Mouse (Mus musculus): Measurements from ENCODE around the gene Gad1. TPM values are rescaled to one million over a fixed set of nuclear protein-coding genes. Genes with fewer than 3 reads are reported as not detected.

Gad1 gene
- polyA plus RNA-seq, 1 experiment from 2014 or later, result 0.12 TPM

- Histone ChIP-seq H3K27ac (ENCODE audit: low read depth, low read length) (no peak overlapping the region), H3K4me3 (ENCODE audit: low read depth, low read length) (peak overlapping the region; percentile 12; the same call in 1 of the 2 replicates), H3K4me1 (replicated peaks; ENCODE audit: control insufficient read depth, insufficient read depth, low read length) (0 out of 2 replicates have a peak, but pooled peaks cover 2% of the 10 kb centered on the region), H3K4me2 (replicated peaks; ENCODE audit: low read depth) (no peak overlapping the region; the same call in 1 of the 2 replicates), H3K36me3 (ENCODE audit: control insufficient read depth, insufficient read depth) (no peaks in the 10 kb centered on the region), H3K9me3 (ENCODE audit: control insufficient read depth) (no peaks in the 10 kb centered on the region), H3K27me3 (replicated peaks; ENCODE audit: control insufficient read depth, insufficient read depth, low read length) (peaks cover 84% of the 10 kb centered on the region), H3K9ac (ENCODE audit: low read depth, low read length) (no peak overlapping the region)
- WGBS, result 4% methylated on average over 23 of the region's 23 CpGs
- ATAC-seq, result no peak
- peak; percentile 64 for TF ChIP-seq CTCF (IDR thresholded peaks at IDR 0.05; ENCODE audit: low read depth)
Measured at GRCm38 (mm10) chr2:70567071-70567681, 14.3 kb downstream of the Gad1 start.

- no peak for TF ChIP-seq CTCF (IDR thresholded peaks at IDR 0.05; ENCODE audit: low read depth)
- no peak for ATAC-seq
- H3K27ac ChIP-seq (ENCODE audit: low read depth, low read length), result no peak overlapping the region
- peak overlapping the region; percentile 26; the same call in 1 of the 2 replicates for H3K4me3 ChIP-seq (ENCODE audit: low read depth, low read length)
- H3K4me1 ChIP-seq (replicated peaks; ENCODE audit: control insufficient read depth, insufficient read depth, low read length), result 0 out of 2 replicates have a peak, but pooled peaks cover 2% of the 10 kb centered on the region
- H3K9ac ChIP-seq (ENCODE audit: low read depth, low read length), result no peak overlapping the region
- H3K36me3 ChIP-seq (ENCODE audit: control insufficient read depth, insufficient read depth), result no peaks in the 10 kb centered on the region
- peak overlapping the region; percentile 62 for H3K4me2 ChIP-seq (replicated peaks; ENCODE audit: low read depth)
- no peaks in the 10 kb centered on the region for H3K9me3 ChIP-seq (ENCODE audit: control insufficient read depth)
- WGBS, result under 1% methylated on average over 12 of the region's 12 CpGs
- peaks cover 79% of the 10 kb centered on the region for H3K27me3 ChIP-seq (replicated peaks; ENCODE audit: control insufficient read depth, insufficient read depth, low read length)
Measured at GRCm38 (mm10) chr2:70567682-70568077, 14.8 kb downstream of the Gad1 start.

GRCm38 (mm10) chr2:70568198-70568941, 15.5 kb downstream of the Gad1 start:
- ATAC-seq, result no peak
- Histone ChIP-seq H3K27ac (ENCODE audit: low read depth, low read length) (no peak overlapping the region), H3K4me2 (replicated peaks; ENCODE audit: low read depth) (peak overlapping the region; percentile 62), H3K9ac (ENCODE audit: low read depth, low read length) (no peak overlapping the region), H3K9me3 (ENCODE audit: control insufficient read depth) (no peaks in the 10 kb centered on the region), H3K4me3 (ENCODE audit: low read depth, low read length) (peak overlapping the region; percentile 26), H3K27me3 (replicated peaks; ENCODE audit: control insufficient read depth, insufficient read depth, low read length) (peaks cover 73% of the 10 kb centered on the region), H3K36me3 (ENCODE audit: control insufficient read depth, insufficient read depth) (no peaks in the 10 kb centered on the region), H3K4me1 (replicated peaks; ENCODE audit: control insufficient read depth, insufficient read depth, low read length) (0 out of 2 replicates have a peak, but pooled peaks cover 2% of the 10 kb centered on the region)
- 2% methylated on average over 34 of the region's 34 CpGs for WGBS
- no peak for TF ChIP-seq CTCF (IDR thresholded peaks at IDR 0.05; ENCODE audit: low read depth)

GRCm38 (mm10) chr2:70571698-70572097, 18.8 kb downstream of the Gad1 start:
- TF ChIP-seq CTCF (IDR thresholded peaks at IDR 0.05; ENCODE audit: low read depth), result no peak

GRCm38 (mm10) chr2:70572251-70572650, 19.4 kb downstream of the Gad1 start:
- H3K4me1 ChIP-seq (replicated peaks; ENCODE audit: control insufficient read depth, insufficient read depth, low read length), result 0 out of 2 replicates have a peak, but pooled peaks cover 2% of the 10 kb centered on the region
- no peaks in the 10 kb centered on the region for H3K36me3 ChIP-seq (ENCODE audit: control insufficient read depth, insufficient read depth)
- 51% methylated on average over 9 of the region's 9 CpGs for WGBS
- H3K4me3 ChIP-seq (ENCODE audit: low read depth, low read length), result no peak overlapping the region
- H3K9ac ChIP-seq (ENCODE audit: low read depth, low read length), result no peak overlapping the region
- peaks cover 34% of the 10 kb centered on the region for H3K27me3 ChIP-seq (replicated peaks; ENCODE audit: control insufficient read depth, insufficient read depth, low read length)
- no peak for ATAC-seq
- H3K4me2 ChIP-seq (replicated peaks; ENCODE audit: low read depth), result no peak overlapping the region
- no peak for TF ChIP-seq CTCF (IDR thresholded peaks at IDR 0.05; ENCODE audit: low read depth)
- H3K9me3 ChIP-seq (ENCODE audit: control insufficient read depth), result no peaks in the 10 kb centered on the region
- no peak overlapping the region for H3K27ac ChIP-seq (ENCODE audit: low read depth, low read length)

More at GRCm38 (mm10) chr2:70571698-70572097, 18.8 kb downstream of the Gad1 start:
- ATAC-seq, result no peak
- no peak overlapping the region for H3K9ac ChIP-seq (ENCODE audit: low read depth, low read length)
- no peaks in the 10 kb centered on the region for H3K36me3 ChIP-seq (ENCODE audit: control insufficient read depth, insufficient read depth)
- no peaks in the 10 kb centered on the region for H3K9me3 ChIP-seq (ENCODE audit: control insufficient read depth)
- no peak overlapping the region for H3K27ac ChIP-seq (ENCODE audit: low read depth, low read length)
- 55% methylated on average over 4 of the region's 4 CpGs for WGBS
- H3K4me3 ChIP-seq (ENCODE audit: low read depth, low read length), result no peak overlapping the region
- H3K4me2 ChIP-seq (replicated peaks; ENCODE audit: low read depth), result no peak overlapping the region
- peaks cover 39% of the 10 kb centered on the region for H3K27me3 ChIP-seq (replicated peaks; ENCODE audit: control insufficient read depth, insufficient read depth, low read length)
- 0 out of 2 replicates have a peak, but pooled peaks cover 2% of the 10 kb centered on the region for H3K4me1 ChIP-seq (replicated peaks; ENCODE audit: control insufficient read depth, insufficient read depth, low read length)

- no peaks in the 10 kb centered on the region for H3K4me1 ChIP-seq (replicated peaks; ENCODE audit: control insufficient read depth, insufficient read depth, low read length)
- no peak overlapping the region for H3K4me2 ChIP-seq (replicated peaks; ENCODE audit: low read depth)
- no peak for TF ChIP-seq CTCF (IDR thresholded peaks at IDR 0.05; ENCODE audit: low read depth)
- H3K9me3 ChIP-seq (ENCODE audit: control insufficient read depth), result no peaks in the 10 kb centered on the region
- no peak overlapping the region for H3K4me3 ChIP-seq (ENCODE audit: low read depth, low read length)
- H3K36me3 ChIP-seq (ENCODE audit: control insufficient read depth, insufficient read depth), result no peaks in the 10 kb centered on the region
- H3K27me3 ChIP-seq (replicated peaks; ENCODE audit: control insufficient read depth, insufficient read depth, low read length), result peaks cover 20% of the 10 kb centered on the region
- no peak overlapping the region for H3K27ac ChIP-seq (ENCODE audit: low read depth, low read length)
- no peak overlapping the region for H3K9ac ChIP-seq (ENCODE audit: low read depth, low read length)
- no peak for ATAC-seq
- WGBS, result 66% methylated on average over 8 of the region's 8 CpGs
Measured at GRCm38 (mm10) chr2:70573544-70574210, 20.8 kb downstream of the Gad1 start.
